Mouse (Mus musculus) spleen, adult 18-20 months (tissue): ENCODE measurements around the gene Nt5c3b.

Experiments
- DNase-seq, 2 experiments: peaks; one replicate each; pipeline ENCODE4 v3.0.0; 2022; ENCODE audit warnings: mixed read lengths in 2 of 2

Gene Nt5c3b

DNA sequence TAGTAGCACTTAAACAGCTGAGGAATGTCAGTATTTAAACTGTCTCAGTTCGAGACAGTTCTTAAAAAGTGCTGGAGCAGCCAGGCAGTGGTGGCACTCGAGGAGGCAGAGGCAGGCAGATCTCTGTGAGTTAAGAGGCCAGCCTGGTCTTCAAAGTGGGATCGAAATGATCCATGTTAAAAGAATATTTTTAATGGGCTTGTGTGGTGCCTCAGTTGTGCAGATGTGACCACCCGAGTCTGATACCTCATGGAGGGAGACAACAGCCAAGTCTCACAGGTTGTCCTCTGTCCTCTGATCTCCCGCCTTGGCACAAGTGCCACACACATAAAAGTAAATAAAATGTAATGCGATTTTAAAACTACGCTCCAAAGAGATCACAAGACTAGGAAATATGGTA lies 43.1 kb downstream of the Nt5c3b start:
- no peak for DNase-seq

DNA sequence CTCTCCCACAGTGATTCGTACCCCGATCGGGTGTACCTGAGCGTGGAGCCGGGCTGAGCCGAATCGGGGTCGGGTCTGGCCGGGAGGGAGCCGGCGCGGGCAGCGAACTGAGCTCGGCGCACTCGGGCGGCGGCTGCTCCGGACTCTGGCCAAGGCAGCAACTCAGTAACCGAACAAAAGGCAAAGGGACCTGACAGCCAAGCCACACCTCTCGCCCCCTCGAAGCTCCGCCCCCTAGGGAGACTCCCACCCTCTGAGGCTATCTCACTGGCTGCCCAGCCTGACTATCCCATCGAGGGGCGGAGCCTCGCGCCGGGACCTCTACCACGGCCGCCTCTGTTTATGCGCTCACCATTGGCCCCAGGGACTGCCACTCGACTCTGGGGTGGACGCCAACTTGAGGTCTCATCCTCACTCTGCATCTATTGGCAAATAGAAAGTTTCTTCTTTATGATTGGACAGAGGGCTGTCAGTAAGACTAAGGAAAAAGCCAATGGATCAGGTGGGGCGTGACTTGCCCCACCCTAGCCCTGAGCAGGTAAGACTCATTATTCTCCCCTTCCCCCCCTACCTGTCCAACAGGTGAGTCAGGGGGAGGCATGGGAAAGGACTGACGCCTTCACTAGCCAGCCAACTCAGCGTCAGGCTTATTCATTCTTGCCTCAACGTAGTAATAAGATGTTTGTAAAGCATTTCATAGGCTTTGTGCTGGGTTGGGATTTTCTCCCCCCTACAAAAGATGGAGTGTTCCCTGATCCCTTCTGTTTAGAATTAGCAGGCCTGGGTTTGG lies 43.8 kb downstream of the Nt5c3b start, which contains the start of gene Jup:
Jup (minus strand) TSS at position 164 of the 790 bp plus-strand sequence.
- DNase-seq = peak; percentile 96

DNA sequence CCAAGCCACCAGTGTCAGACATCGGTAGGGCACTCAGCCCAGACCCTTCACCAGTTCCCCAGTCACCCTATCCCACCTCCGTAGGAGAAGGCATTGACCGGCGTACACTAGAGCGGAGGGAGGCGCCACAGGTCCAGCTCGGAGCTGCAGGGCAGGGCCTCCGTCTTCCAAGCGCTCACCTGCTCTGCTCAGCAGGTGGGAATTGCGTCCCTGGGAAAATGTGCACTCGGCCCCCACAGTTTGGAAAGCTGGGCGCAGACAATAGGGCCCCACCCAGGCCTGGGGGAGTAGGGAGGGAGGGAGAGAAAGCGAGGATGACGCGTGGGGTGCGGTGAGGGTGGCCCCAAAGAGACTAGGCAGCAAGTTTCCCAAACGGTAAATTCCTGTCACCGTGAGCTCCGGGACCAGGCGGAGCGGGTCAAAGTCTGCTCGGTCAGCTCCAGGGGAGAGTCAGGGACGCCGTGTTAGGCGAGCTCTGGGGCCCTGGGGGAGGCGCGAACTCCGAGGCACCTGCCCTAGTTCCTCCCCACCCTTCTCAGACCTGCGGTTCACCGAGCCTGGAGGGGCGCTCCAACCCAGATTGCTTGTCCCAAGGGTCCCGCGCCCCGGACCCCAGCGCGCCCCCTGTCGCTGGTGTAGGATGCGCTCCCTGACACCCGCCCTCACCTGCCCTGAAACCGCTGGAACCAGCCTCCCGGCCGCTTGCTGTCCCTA lies 44.6 kb downstream of the Nt5c3b start:
- DNase-seq = peak in 1 of 2 experiments; percentile 27

- DNase-seq = no peak
These were observed 45.6 kb downstream of the Nt5c3b start for GRCm38 (mm10) chr11:100395861-100396631.

GRCm38 (mm10) chr11:100395200-100395599 lies 46.4 kb downstream of the Nt5c3b start:
- no peak for DNase-seq

DNA sequence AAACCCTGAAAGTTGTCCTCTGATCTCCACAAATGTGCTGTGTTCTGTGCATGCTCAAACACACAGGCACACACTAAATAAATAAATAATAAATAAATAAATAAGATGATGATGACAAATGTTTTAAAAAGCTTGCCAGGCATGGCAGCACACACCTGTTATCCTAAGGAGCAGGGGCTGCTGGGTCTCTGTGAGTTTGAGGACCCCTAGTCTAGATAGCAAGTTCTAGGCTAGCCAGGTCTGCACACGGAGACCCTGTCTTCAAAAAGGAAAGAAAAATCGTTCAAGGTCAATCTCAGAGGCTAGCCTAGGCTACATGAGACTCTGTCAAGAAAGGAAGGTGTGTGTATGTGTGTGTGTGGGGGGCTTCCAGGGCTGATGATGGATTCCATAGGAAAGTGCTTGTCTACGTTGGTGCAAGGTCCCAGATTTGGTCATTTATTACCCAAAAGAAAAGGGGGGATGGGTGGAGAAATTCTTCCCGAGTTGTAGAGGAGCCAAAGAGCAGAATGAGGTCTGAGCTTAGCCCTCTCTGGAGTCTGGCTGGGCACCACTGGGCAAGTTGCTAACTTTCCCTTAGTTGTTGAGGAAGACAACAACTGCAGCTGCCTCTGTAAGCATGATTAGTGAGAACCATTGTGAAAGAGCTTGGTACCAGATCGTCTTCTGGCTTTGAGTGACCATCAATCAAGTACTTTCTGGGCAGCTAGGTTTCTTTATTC lies 47.1 kb downstream of the Nt5c3b start:
- DNase-seq = no peak

GRCm38 (mm10) chr11:100393733-100394132 lies 47.9 kb downstream of the Nt5c3b start:
- no peak for DNase-seq

DNA sequence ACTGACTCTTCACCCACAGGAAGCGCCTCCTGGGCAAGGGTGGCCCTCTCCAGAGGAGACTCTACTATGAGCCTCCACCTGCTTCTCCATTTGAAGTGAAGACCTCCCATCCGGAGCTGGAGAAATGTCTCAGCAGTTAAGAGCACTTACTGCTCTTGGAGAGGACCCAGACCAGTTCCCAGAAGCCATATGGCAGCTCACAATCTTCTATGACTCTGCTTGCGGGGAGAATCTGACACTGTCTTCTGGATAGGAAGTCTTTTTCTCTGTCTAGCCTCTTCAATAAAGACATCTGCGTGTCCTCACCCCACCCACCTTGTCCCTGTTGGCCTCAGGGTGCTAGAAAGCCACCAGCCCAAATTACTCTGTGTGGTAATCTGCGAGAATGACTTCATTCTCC lies 48.6 kb downstream of the Nt5c3b start:
- no peak for DNase-seq

DNA sequence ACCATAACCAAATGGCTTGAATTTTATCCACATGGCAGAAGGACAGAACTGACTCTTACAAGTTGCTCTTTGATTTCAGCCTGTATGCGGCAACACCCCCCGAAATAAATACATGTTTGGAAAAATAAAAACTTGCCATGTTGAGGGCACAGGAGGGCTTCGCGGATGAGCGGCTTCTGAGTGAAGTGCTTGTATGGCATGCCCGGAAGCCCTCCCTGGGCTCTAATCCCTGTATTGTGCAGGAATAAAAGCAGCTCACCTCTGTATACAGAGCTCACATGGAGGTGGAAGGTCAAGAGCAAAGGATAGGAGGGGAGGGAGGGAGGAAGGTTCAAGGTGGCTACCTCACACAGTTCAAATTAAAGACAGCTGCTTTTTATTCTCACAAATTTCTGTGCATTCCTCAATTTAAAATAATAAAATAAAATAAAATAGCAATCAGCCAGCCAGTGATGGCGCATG lies 49.7 kb downstream of the Nt5c3b start:
- no peak for DNase-seq

DNA sequence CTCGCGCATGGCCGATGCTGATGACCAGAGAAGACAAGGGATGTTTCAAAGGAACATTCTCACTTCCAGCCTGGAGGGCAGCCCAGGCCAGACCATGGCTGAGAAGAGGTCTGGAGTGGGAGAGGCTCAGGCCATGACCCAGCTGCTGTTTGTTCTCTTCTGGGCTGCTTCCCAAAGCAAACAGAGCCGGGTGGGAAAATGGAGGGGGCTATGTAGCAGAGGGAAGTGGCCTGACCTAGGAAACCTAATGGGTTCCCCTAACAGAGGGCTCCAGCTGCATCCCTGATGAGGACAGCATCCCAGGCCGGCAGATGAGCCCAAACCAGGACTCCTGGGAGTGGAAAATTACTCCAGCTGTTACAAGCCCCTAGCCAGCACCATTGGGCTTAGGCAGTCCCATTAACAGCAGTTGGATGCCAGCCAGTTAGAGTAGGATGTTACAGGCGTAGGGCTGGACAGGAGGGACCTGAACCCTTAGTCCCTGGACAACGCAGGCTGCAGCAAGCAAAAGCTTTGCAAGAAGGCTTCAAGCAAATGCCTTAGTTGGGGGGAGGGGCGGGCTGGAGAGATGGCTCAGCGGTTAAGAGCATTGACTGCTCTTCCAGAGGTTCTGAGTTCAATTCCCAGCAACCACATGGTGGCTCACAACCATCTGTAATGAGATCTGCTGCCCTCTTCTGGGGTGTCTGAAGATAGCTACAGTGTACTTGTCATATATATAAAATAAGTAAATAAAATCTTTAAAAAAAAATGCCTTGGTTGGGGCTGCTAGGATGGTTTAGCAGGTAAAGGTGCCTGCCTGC lies 50.3 kb downstream of the Nt5c3b start:
- no peak for DNase-seq

DNA sequence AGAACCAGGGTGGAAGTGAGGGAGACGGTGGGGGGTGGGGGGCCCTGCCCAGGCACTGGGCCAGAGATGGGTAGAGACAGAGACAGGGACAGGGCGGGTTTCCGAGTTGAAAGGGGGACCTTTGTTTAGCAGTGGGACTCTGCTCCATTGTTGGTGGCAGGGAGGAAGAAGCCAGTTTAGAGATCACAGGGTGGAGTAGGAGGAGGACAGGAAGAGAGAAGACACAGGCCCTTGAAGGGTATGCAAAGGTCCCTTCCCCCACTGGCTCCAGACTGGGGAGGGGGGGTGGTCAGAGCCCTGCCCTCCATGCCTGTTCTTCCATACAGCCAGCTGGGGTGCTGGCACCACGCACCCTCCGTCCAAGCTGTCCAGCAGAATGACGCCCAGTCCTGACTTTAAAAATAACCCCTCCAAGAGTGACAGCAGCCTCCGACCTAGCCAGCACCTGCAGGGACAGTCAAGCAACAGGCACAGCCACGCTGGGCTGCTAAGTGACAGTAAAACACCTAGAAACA lies 51.6 kb downstream of the Nt5c3b start:
- DNase-seq = no peak

- no peak for DNase-seq
These were observed 53.0 kb downstream of the Nt5c3b start for GRCm38 (mm10) chr11:100388588-100388987.

GRCm38 (mm10) chr11:100387589-100388375 lies 53.8 kb downstream of the Nt5c3b start:
- DNase-seq = no peak

DNA sequence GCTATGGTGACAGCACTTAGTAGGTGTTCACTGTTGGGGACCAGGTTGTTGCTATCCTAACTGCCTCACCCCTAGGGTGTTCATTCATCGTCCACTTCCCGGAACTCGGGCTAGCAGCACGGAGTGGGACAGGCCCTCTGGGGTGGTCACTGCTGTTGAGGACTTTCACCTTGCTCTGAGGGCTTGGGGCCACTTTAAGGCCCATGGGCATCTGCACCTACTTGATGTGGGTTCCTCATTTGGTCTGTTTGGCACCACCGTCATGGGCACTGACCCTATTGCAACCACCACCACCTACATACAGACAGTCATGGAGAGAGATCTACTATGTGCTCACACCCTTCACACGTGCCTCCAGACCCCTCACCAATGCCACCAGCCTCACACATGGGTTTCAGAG lies 54.5 kb downstream of the Nt5c3b start:
- DNase-seq = no peak

- DNase-seq = no peak
These were observed 55.0 kb downstream of the Nt5c3b start for GRCm38 (mm10) chr11:100386586-100386985.

GRCm38 (mm10) chr11:100385016-100385415 lies 56.6 kb downstream of the Nt5c3b start:
- DNase-seq = no peak

DNA sequence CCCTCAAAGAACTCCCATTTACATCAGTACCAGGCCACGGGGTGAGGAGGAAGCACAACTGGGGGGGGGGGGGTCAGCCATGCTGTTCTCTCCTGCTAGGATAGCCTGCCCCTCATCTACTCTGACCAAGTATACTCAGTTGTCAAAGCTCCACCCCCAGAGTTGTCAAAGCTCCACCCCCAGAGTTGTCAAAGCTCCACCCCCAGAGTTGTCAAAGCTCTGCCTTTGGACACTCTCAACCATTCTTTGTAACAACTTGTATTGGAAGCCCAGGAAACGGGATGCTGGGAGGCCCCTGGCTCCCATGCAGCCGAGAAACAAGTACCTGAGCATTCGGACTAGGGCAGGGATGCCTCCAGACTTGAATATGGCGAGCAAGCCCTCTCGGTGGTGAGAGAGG lies 58.9 kb downstream of the Nt5c3b start:
- DNase-seq = no peak

DNA sequence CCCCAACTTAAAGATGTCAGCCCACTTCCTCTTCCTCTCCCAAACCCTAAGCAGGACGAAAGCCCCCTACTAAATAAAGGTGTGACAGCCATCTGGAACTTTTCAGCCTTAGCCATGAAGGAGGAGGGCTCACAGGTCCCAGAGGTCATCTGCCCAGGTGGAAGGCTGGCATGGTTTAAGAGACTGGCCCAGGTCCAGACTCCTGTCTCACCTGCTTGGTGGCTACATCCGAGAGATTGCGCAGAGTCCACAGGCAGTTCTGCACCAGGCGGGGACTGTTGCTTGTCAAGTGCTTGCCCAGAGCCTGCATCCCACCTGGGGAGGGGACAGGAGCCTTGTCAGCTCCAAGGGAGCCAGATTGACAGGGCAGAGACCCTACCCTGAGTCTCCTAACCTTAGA lies 62.3 kb downstream of the Nt5c3b start:
- no peak for DNase-seq

GRCm38 (mm10) chr11:100378446-100378845 lies 63.2 kb downstream of the Nt5c3b start:
- DNase-seq = no peak

DNA sequence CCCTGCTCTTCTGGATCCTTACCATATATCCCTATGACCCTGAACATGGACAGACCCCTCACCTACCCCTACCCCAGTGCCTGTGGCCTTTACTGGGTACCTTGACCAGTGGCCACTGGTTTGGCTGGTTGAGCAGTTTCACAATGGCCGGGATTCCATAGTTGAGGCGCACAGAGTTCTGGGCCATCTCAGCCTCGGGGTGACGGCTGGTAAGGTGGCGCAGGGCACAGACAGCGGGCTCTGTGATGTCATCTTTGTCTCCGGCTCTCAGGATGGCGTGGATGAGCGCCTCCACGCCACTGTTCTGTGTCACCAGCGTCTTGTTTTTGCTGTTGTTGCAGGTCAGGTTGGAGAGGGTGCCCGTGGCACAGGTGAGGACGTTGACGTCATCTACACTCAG lies 63.6 kb downstream of the Nt5c3b start:
- no peak for DNase-seq
